Mouse (Mus musculus) hindbrain, embryonic 13.5 days (tissue): Measurements from ENCODE around the gene Vars2. TPM values are rescaled to one million over a fixed set of nuclear protein-coding genes. Genes with fewer than 3 reads are reported as not detected.

Source experiments
- ATAC-seq: fragments of 200-750 bp; cut with Nextera tagmentation; 2 replicates; pipeline ENCODE4 v1.8.0; 2017; ENCODE audit warnings: moderate TSS enrichment; ENCODE audit not compliant: low FRiP score
- H3K27ac ChIP-seq: fragments of 300-500 bp; sonication (generic); 2 replicates; pipeline ENCODE4 v1.5.1; 2015; ENCODE audit warnings: inconsistent platforms, mild to moderate bottlenecking, moderate library complexity
- H3K27me3 ChIP-seq: fragments of 300-500 bp; sonication (generic); 2 replicates; pipeline ENCODE4 v1.6.1; 2015; ENCODE audit warnings: mild to moderate bottlenecking, inconsistent platforms
- H3K36me3 ChIP-seq: fragments of 300-500 bp; sonication (generic); 2 replicates; pipeline ENCODE4 v1.6.1; 2015; ENCODE audit warnings: mild to moderate bottlenecking, inconsistent platforms
- H3K4me1 ChIP-seq: fragments of 300-500 bp; sonication (generic); replicated peaks from 2 replicates; pipeline ENCODE4 v1.6.1; 2015; ENCODE audit warnings: inconsistent platforms
- H3K4me2 ChIP-seq: fragments of 300-500 bp; sonication (generic); 2 replicates; pipeline ENCODE4 v1.6.1; 2015; ENCODE audit warnings: inconsistent platforms, mild to moderate bottlenecking, moderate library complexity
- H3K4me3 ChIP-seq: fragments of 300-500 bp; sonication (generic); 2 replicates; pipeline ENCODE4 v1.5.1; 2015; ENCODE audit warnings: mild to moderate bottlenecking, inconsistent platforms
- H3K9ac ChIP-seq: fragments of 300-500 bp; sonication (generic); 2 replicates; pipeline ENCODE4 v1.6.1; 2015; ENCODE audit warnings: mild to moderate bottlenecking, inconsistent platforms
- H3K9me3 ChIP-seq: fragments of 300-500 bp; sonication (generic); 2 replicates; pipeline ENCODE4 v1.6.1; 2016; ENCODE audit warnings: inconsistent platforms
- WGBS: fragments of 180-500 bp; shearing (Covaris S2); methylation state at CpG from one replicate; pipeline ENCODE4 v1.1.7; 2015; 5-methylcytosine and 5-hydroxymethylcytosine counted together
- polyA plus RNA-seq: library from polyadenylated mRNA; unstranded; fragments of >200 nt; fragmentation: Nextera tagmentation; extraction: Ambion mirVana; gene quantifications from 2 replicates; pipeline ENCODE4 v1.2.1, GENCODE M21; 2015

Vars2 gene
- 11.8 and 14.0 TPM in 2 replicates for polyA plus RNA-seq

DNA sequence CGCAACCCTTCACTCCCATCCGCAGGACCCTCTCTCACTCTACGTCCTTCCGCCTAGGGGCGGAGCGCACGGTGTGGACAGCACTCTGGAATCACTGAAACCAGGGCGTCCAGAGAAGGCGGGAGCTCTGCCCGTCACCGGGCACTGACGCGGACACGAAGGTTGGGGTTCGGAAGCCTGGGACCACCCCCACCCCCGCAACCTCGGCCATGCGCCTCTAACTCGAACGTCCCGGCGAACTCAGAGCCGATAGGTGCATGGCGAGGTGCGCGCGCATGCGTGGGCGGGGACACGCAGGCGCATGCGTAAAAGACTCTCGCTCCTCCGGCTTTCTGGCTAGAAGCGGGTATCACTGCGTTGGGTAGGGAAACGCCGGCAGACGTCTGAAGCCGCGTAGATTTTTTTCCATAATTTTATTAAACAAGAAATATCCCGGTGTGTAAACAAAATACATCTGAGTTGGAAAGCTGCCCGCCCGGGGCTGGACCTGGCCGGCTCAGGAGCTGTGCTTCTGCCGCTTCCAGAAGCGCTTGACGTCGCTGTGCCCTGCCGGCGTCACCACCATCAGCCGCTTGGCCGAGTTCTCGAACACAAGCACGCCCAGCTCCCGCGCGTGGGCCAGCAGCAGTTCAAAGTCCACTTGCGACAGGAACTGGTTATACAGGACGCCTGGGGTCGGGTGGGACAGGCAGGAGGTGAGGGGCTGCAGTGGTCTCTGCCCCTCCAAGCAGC lies at the start of gene Vars2:
Gene Vars2 (minus strand): TSS at position 259 of the 732 bp plus-strand sequence.
- H3K9ac ChIP-seq, result peak within 1 kb of the TSS; percentile 83
- peak; percentile 91 for ATAC-seq
- peak within 1 kb of the TSS; percentile 90 for H3K27ac ChIP-seq
- no peaks in the 10 kb centered on the region for H3K9me3 ChIP-seq
- peaks cover 22% of the 10 kb centered on the region for H3K4me1 ChIP-seq
- no peaks in the 10 kb centered on the region for H3K27me3 ChIP-seq
- WGBS, result under 1% methylated on average over 61 of the region's 61 CpGs
- peak within 1 kb of the TSS; percentile 65 for H3K4me3 ChIP-seq
- peak within 1 kb of the TSS; percentile 90 for H3K4me2 ChIP-seq
- peaks cover 34% of the 10 kb centered on the region for H3K36me3 ChIP-seq

- H3K36me3 ChIP-seq, result no peaks in the 10 kb centered on the region
- H3K27ac ChIP-seq, result no peak overlapping the region
- H3K4me3 ChIP-seq, result no peak overlapping the region
- H3K4me2 ChIP-seq, result no peak overlapping the region
- H3K9me3 ChIP-seq, result no peaks in the 10 kb centered on the region
- ATAC-seq, result no peak
- no peaks in the 10 kb centered on the region for H3K27me3 ChIP-seq
- WGBS, result 89% methylated on average over 6 of the region's 6 CpGs
- peaks cover 14% of the 10 kb centered on the region for H3K4me1 ChIP-seq
- no peak overlapping the region for H3K9ac ChIP-seq
Measured at GRCm38 (mm10) chr17:35717080-35717479, 49.7 kb upstream of the Vars2 start.

DNA sequence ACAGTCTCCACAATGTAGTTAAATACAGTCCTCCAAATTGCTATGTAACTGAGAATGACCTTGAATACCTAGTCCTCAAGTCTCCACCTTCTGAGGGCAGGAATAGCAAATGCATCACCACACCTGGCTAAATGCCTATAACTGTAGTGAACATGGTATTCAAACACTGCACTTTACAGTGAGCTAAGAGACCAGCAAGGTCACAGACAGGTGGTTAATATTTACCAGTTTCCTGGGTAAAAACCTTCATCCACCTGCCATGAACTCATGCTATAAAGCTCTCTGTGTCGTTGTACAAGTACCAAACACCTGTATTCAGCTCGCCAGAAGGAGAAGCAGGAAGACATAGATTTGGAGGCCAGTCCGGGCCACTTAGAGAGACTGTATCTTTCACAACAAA lies 48.7 kb upstream of the Vars2 start:
- Histone ChIP-seq H3K27me3 (no peaks in the 10 kb centered on the region), H3K9me3 (no peaks in the 10 kb centered on the region), H3K4me2 (no peak overlapping the region), H3K27ac (no peak overlapping the region), H3K4me1 (peaks cover 15% of the 10 kb centered on the region), H3K36me3 (no peaks in the 10 kb centered on the region), H3K4me3 (no peak overlapping the region), H3K9ac (no peak overlapping the region)
- ATAC-seq, result no peak
- WGBS, result 88% methylated on average over 3 of the region's 3 CpGs

DNA sequence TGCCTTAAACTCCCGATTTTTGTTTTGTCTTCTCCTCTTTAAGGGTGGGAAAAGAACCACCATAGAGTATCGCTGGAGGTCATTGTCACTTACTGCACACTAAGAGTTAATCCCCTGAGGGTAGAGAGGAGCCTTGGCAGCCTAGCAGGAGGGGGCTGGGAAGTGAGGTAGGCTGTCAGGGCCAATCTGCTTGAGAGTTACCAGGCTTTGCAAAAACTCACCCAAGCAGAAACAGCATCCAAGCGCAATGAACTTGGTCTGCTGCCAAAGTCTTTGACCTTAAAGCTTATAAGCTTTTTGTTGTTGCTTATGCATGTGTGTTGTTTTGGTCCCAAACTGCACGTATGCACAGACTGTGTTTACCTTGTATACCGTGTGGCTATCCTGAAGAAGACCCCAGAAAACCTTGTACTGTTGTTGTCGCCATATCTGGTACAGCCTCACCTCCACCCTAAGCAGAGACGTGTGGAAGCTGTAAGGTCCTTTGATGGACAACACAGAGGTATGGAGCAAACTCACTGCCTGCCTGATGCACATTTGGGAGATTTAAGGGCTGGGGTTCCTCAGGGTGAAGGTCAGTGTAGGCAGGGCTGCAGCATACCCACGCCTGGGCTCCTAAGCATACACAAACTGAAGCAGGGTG lies 43.4 kb upstream of the Vars2 start:
- H3K27me3 ChIP-seq, result no peaks in the 10 kb centered on the region
- peak overlapping the region; percentile 66 for H3K27ac ChIP-seq
- H3K9ac ChIP-seq, result no peak overlapping the region
- no peak overlapping the region for H3K4me3 ChIP-seq
- H3K36me3 ChIP-seq, result no peaks in the 10 kb centered on the region
- no peaks in the 10 kb centered on the region for H3K9me3 ChIP-seq
- 0 out of 2 replicates have a peak overlapping the region, but pooled peaks have one; percentile 6 for H3K4me2 ChIP-seq
- peak; percentile 78 for ATAC-seq
- peaks cover 13% of the 10 kb centered on the region for H3K4me1 ChIP-seq
- 31% methylated on average over 8 of the region's 8 CpGs for WGBS

GRCm38 (mm10) chr17:35708611-35709010 lies 41.2 kb upstream of the Vars2 start:
- no peaks in the 10 kb centered on the region for H3K27me3 ChIP-seq
- H3K9me3 ChIP-seq, result no peaks in the 10 kb centered on the region
- no peak for ATAC-seq
- WGBS, result 90% methylated on average over 2 of the region's 2 CpGs
- no peaks in the 10 kb centered on the region for H3K36me3 ChIP-seq
- H3K4me3 ChIP-seq, result no peak overlapping the region
- H3K4me1 ChIP-seq, result peaks cover 31% of the 10 kb centered on the region
- H3K4me2 ChIP-seq, result no peak overlapping the region
- H3K27ac ChIP-seq, result no peak overlapping the region
- no peak overlapping the region for H3K9ac ChIP-seq

GRCm38 (mm10) chr17:35707929-35708328 lies 40.5 kb upstream of the Vars2 start:
- ATAC-seq, result no peak
- H3K9me3 ChIP-seq, result no peaks in the 10 kb centered on the region
- no peaks in the 10 kb centered on the region for H3K36me3 ChIP-seq
- no peak overlapping the region for H3K4me3 ChIP-seq
- no peak overlapping the region for H3K4me2 ChIP-seq
- WGBS, result 66% methylated on average over 7 of the region's 7 CpGs
- H3K9ac ChIP-seq, result no peak overlapping the region
- H3K27me3 ChIP-seq, result no peaks in the 10 kb centered on the region
- H3K4me1 ChIP-seq, result peaks cover 34% of the 10 kb centered on the region
- no peak overlapping the region for H3K27ac ChIP-seq

- 0 out of 2 replicates have a peak overlapping the region, but pooled peaks have one; percentile 5 for H3K27ac ChIP-seq
- no peaks in the 10 kb centered on the region for H3K36me3 ChIP-seq
- no peaks in the 10 kb centered on the region for H3K9me3 ChIP-seq
- peaks cover 48% of the 10 kb centered on the region for H3K4me1 ChIP-seq
- no peak for ATAC-seq
- 23% methylated on average over 4 of the region's 4 CpGs for WGBS
- no peak overlapping the region for H3K4me3 ChIP-seq
- H3K27me3 ChIP-seq, result no peaks in the 10 kb centered on the region
- no peak overlapping the region for H3K4me2 ChIP-seq
- H3K9ac ChIP-seq, result no peak overlapping the region
Measured at GRCm38 (mm10) chr17:35705836-35706235, 38.4 kb upstream of the Vars2 start.

GRCm38 (mm10) chr17:35704621-35705464 lies 37.5 kb upstream of the Vars2 start, which contains the start of gene Ddr1:
Ddr1 (minus strand) TSS chr17:35704621.
- peak; percentile 59 for ATAC-seq
- H3K27ac ChIP-seq, result peak within 1 kb of the TSS; percentile 99
- H3K4me1 ChIP-seq, result peaks cover 40% of the 10 kb centered on the region
- H3K9ac ChIP-seq, result peak within 1 kb of the TSS; percentile 76
- no peaks in the 10 kb centered on the region for H3K27me3 ChIP-seq
- no peaks in the 10 kb centered on the region for H3K9me3 ChIP-seq
- no peaks in the 10 kb centered on the region for H3K36me3 ChIP-seq
- peak within 1 kb of the TSS; percentile 54 for H3K4me2 ChIP-seq
- 2% methylated on average over 19 of the region's 19 CpGs for WGBS
- peak within 1 kb of the TSS; percentile 77 for H3K4me3 ChIP-seq

- ATAC-seq, result peak; percentile 64
- H3K36me3 ChIP-seq, result no peaks in the 10 kb centered on the region
- H3K27ac ChIP-seq, result peak overlapping the region; percentile 99
- peak overlapping the region; percentile 54 for H3K4me2 ChIP-seq
- H3K9ac ChIP-seq, result peak overlapping the region; percentile 76
- H3K4me3 ChIP-seq, result peak overlapping the region; percentile 77
- no peaks in the 10 kb centered on the region for H3K27me3 ChIP-seq
- peaks cover 50% of the 10 kb centered on the region for H3K4me1 ChIP-seq
- H3K9me3 ChIP-seq, result no peaks in the 10 kb centered on the region
- WGBS, result under 1% methylated on average over 14 of the region's 14 CpGs
Measured at GRCm38 (mm10) chr17:35703751-35704271, 36.4 kb upstream of the Vars2 start.

DNA sequence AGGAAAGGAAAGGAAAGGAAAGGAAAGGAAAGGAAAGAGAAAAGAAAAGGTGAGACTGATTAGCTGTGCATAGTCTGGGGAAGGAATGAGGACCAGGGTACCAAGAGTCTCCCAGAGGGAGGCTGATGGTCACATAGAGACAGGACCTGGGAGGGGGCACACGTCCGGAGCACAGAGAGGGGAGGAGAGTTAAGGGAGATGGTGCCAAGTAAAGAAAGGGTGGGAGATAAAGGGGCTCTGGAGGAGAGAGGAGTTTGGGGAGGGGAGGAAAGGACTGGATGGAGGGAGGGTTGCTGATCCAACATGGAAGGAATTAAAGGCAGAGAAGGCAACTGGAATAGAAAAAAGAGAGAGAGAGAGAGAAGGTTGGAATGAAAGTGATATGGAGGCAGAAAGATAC lies 35.7 kb upstream of the Vars2 start:
- peak overlapping the region; percentile 77 for H3K4me3 ChIP-seq
- ATAC-seq, result no peak
- H3K27ac ChIP-seq, result peak overlapping the region; percentile 99
- no peaks in the 10 kb centered on the region for H3K36me3 ChIP-seq
- H3K4me2 ChIP-seq, result peak overlapping the region; percentile 76
- peaks cover 57% of the 10 kb centered on the region for H3K4me1 ChIP-seq
- WGBS, result 5% methylated on average over 2 of the region's 2 CpGs
- no peaks in the 10 kb centered on the region for H3K9me3 ChIP-seq
- H3K9ac ChIP-seq, result peak overlapping the region; percentile 97
- H3K27me3 ChIP-seq, result no peaks in the 10 kb centered on the region

- Histone ChIP-seq H3K9me3 (no peaks in the 10 kb centered on the region), H3K27me3 (no peaks in the 10 kb centered on the region), H3K27ac (peak overlapping the region; percentile 99), H3K4me1 (peaks cover 62% of the 10 kb centered on the region), H3K4me3 (peak overlapping the region; percentile 77), H3K36me3 (no peaks in the 10 kb centered on the region), H3K9ac (peak overlapping the region; percentile 97), H3K4me2 (peak overlapping the region; percentile 76)
- ATAC-seq, result no peak
- WGBS, result 0% methylated on average over 4 of the region's 4 CpGs
Measured at GRCm38 (mm10) chr17:35702605-35703004, 35.2 kb upstream of the Vars2 start.
